Comparison of ENCODE assay signal across 17 mouse cellular contexts in genomic region chr7:127289306-127289705, GRCm38 (mm10).
"Had no signal": no experiment of that assay in that cellular context is flagged by ENCODE, and none has a peak within 500 bp of the region (broad histone marks: within the 10 kb centered on the region; RNA-seq: fewer than 3 reads in every experiment).

No protein-coding gene starts in this region.

- H3K4me1 ChIP-seq: midbrain, embryonic 13.5 days; stomach, embryonic 15.5 days had no signal

- H3K36me3 ChIP-seq: midbrain, embryonic 10.5 days; midbrain, embryonic 13.5 days; stomach, embryonic 15.5 days had no signal

- H3K27ac ChIP-seq: kidney, postnatal 0 days; layer of hippocampus, adult 2 months; liver, embryonic 14.5 days; midbrain, embryonic 10.5 days; midbrain, embryonic 13.5 days; stomach, embryonic 15.5 days had no signal

- H3K4me2 ChIP-seq: lung, embryonic 14.5 days; midbrain, embryonic 13.5 days; stomach, embryonic 15.5 days had no signal

- ATAC-seq: liver, postnatal 0 days; midbrain, embryonic 13.5 days; midbrain, embryonic 16.5 days had no signal

- H3K4me3 ChIP-seq: layer of hippocampus, adult 2 months; midbrain, embryonic 10.5 days; midbrain, embryonic 13.5 days; myocyte; stomach, embryonic 15.5 days had no signal

- H3K9ac ChIP-seq: liver, embryonic 14.5 days; liver, postnatal 0 days; lung, embryonic 14.5 days; midbrain, embryonic 13.5 days; stomach, embryonic 15.5 days had no signal

- H3K9me3 ChIP-seq: stomach, embryonic 15.5 days had no signal

- DNase-seq: kidney, adult 2 months; kidney, postnatal 25 days; layer of hippocampus, adult 9-11 months; liver, postnatal 0 days; lung, embryonic 14.5 days; lung, postnatal 10 days; lung, postnatal 36 days; thymus, adult 18-20 months; thymus, postnatal 4 days had no signal

- H3K27me3 ChIP-seq: midbrain, embryonic 13.5 days; stomach, embryonic 15.5 days had no signal
